16 mouse cellular contexts compared by ENCODE assay signal in the genomic region with DNA sequence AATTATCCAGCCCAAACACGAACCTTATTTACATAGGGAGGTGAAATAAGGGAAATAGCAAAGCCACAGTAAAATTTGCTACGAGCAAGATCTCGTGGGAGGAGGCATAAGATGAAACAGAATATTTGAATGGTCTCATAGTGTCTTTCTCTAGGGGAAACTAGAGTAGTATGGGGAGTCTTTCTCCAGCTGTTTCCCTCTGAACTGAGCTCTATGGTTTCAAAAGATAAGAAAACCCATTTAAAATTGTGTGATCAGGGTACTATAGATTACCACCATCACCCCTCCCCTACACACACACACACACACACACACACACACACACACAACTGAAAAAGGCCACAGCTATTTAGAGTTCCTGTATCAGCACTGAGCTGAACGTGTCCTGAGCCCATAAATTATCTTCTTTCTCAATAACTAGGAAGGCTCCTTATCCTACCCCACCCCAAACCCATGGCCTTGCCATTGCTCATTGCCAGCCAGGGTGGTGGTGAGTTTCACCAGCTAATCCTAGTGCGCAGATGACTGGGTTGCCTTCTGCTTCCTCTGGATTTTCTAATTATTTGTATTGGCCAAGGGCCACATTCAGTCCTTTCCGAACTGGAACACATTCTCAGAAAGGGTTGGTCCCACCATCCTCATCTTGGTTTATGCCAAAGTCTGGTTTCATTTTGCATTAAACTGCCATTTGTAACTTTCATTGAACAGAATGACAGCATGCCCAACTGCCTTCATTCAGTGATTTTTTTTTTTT. TPM values are rescaled to one million over a fixed set of nuclear protein-coding genes. Genes with fewer than 3 reads are reported as not detected.
DNase-seq lines count a peak whose midpoint lies in the region; ATAC-seq and TF ChIP-seq lines count a peak whose summit lies in the region.
"Had no signal": no experiment of that assay in that cellular context is flagged by ENCODE, and none has a peak within 500 bp of the region (broad histone marks: within the 10 kb centered on the region; RNA-seq: fewer than 3 reads in every experiment).

No protein-coding gene starts in this region.

- 59% methylated on average over 6 of the region's 6 CpGs for WGBS in heart, adult 2 months
- WGBS in liver, embryonic 12.5 days (ENCODE audit: insufficient replicate concordance): 49% methylated on average over 6 of the region's 6 CpGs
- WGBS in stomach, postnatal 0 days: 56% methylated on average over 6 of the region's 6 CpGs
- 87% methylated on average over 6 of the region's 6 CpGs for WGBS in hindbrain, embryonic 10.5 days

- no peak overlapping the region for H3K9ac ChIP-seq in heart, adult 2 months (ENCODE audit: low read depth, low read length)
- no peak overlapping the region for H3K9ac ChIP-seq in liver, embryonic 12.5 days
- H3K9ac ChIP-seq in stomach, postnatal 0 days (ENCODE audit: low read length): no peak overlapping the region
- H3K9ac ChIP-seq: heart, embryonic 12.5 days; intestine, embryonic 15.5 days had no signal

- no peaks in the 10 kb centered on the region for H3K27me3 ChIP-seq in heart, adult 2 months (ENCODE audit: control insufficient read depth, insufficient read depth, low read length)
- H3K27me3 ChIP-seq in liver, embryonic 12.5 days (replicated peaks): peaks cover 15% of the 10 kb centered on the region
- no peaks in the 10 kb centered on the region for H3K27me3 ChIP-seq in stomach, postnatal 0 days (ENCODE audit: control insufficient read depth, insufficient read depth, low read length)
- H3K27me3 ChIP-seq in hindbrain, embryonic 10.5 days (ENCODE audit: insufficient read depth, poor library complexity, severe bottlenecking): peaks cover 54% of the 10 kb centered on the region

- no peak for TF ChIP-seq POLR2A in heart, adult 2 months (IDR thresholded peaks at IDR 0.05; ENCODE audit: insufficient read depth, low read depth, low read length)

- H3K9me3 ChIP-seq in liver, embryonic 12.5 days (replicated peaks): no peaks in the 10 kb centered on the region
- no peaks in the 10 kb centered on the region for H3K9me3 ChIP-seq in stomach, postnatal 0 days (ENCODE audit: control insufficient read depth, low read length)
- H3K9me3 ChIP-seq in hindbrain, embryonic 10.5 days: no peaks in the 10 kb centered on the region
- H3K9me3 ChIP-seq: embryonic facial prominence, embryonic 10.5 days; intestine, embryonic 15.5 days had no signal

- TF ChIP-seq CTCF in heart, adult 2 months (IDR thresholded peaks at IDR 0.05): no peak
- no peak for TF ChIP-seq CTCF in stomach, postnatal 0 days (IDR thresholded peaks at IDR 0.05; ENCODE audit: low read depth)

- H3K79me2 ChIP-seq in heart, adult 2 months (replicated peaks; ENCODE audit: control insufficient read depth, insufficient read depth, low read length): no peaks in the 10 kb centered on the region

- H3K4me1 ChIP-seq in heart, adult 2 months (ENCODE audit: control insufficient read depth, insufficient read depth, low read length): no peaks in the 10 kb centered on the region
- H3K4me1 ChIP-seq in liver, embryonic 12.5 days: no peaks in the 10 kb centered on the region
- H3K4me1 ChIP-seq in stomach, postnatal 0 days (replicated peaks; ENCODE audit: control insufficient read depth, insufficient read depth): no peaks in the 10 kb centered on the region
- H3K4me1 ChIP-seq in hindbrain, embryonic 10.5 days (replicated peaks): no peaks in the 10 kb centered on the region
- H3K4me1 ChIP-seq: embryonic facial prominence, embryonic 10.5 days; heart, embryonic 12.5 days; intestine, embryonic 15.5 days had no signal

- intact Hi-C loops in heart, adult 2 months (cut with DNase I): no loop called here

- H3K27ac ChIP-seq in heart, adult 2 months: no peak overlapping the region
- H3K27ac ChIP-seq in liver, embryonic 12.5 days: no peak overlapping the region
- no peak overlapping the region for H3K27ac ChIP-seq in stomach, postnatal 0 days (replicated peaks)
- no peak overlapping the region for H3K27ac ChIP-seq in hindbrain, embryonic 10.5 days
- H3K27ac ChIP-seq: embryonic facial prominence, embryonic 10.5 days; intestine, embryonic 15.5 days; kidney, postnatal 0 days had no signal

- H3K4me2 ChIP-seq in liver, embryonic 12.5 days: no peak overlapping the region
- no peak overlapping the region for H3K4me2 ChIP-seq in stomach, postnatal 0 days (replicated peaks; ENCODE audit: low read depth)
- H3K4me2 ChIP-seq: heart, embryonic 12.5 days; intestine, embryonic 15.5 days had no signal

- no peak for TF ChIP-seq EP300 in heart, adult 2 months (IDR thresholded peaks at IDR 0.05; ENCODE audit: insufficient read depth, low read depth, low read length)
- TF ChIP-seq EP300 in stomach, postnatal 0 days (optimal IDR thresholded peaks at IDR 0.05): no peak

- no peak overlapping the region for H3K4me3 ChIP-seq in heart, adult 2 months
- no peak overlapping the region for H3K4me3 ChIP-seq in liver, embryonic 12.5 days
- no peak overlapping the region for H3K4me3 ChIP-seq in stomach, postnatal 0 days (ENCODE audit: low read depth, low read length)
- H3K4me3 ChIP-seq in hindbrain, embryonic 10.5 days: no peak overlapping the region
- H3K4me3 ChIP-seq: embryonic facial prominence, embryonic 10.5 days; heart, embryonic 12.5 days; intestine, embryonic 15.5 days had no signal

- DNase-seq in heart, adult 9 months (ENCODE audit: low spot score in 2 of 2): peak; percentile 0 to 28
- DNase-seq in heart, adult 2 months: no peak
- peak; percentile 16 to 53 for DNase-seq in adrenal gland, postnatal 36 days
- peak; percentile 14 for DNase-seq in stomach, postnatal 0 days (ENCODE audit: low spot score)
- no peak for DNase-seq in embryo, embryonic 10.5 days (ENCODE audit: low spot score)
- no peak for DNase-seq in hindbrain, embryonic 10.5 days (ENCODE audit: low spot score)
- no peak for DNase-seq in cerebellum, adult 11 months
- DNase-seq: B cell, adult 2 months; cerebellum, adult 8-10 months; gastrocnemius, postnatal 14 days; midbrain, embryonic 14.5 days had no signal

- ATAC-seq in liver, embryonic 12.5 days: peak; percentile 90
- peak; percentile 86 for ATAC-seq in stomach, postnatal 0 days (ENCODE audit: low FRiP score, low TSS enrichment)
- ATAC-seq: intestine, embryonic 15.5 days had no signal

- no peaks in the 10 kb centered on the region for H3K36me3 ChIP-seq in heart, adult 2 months (ENCODE audit: control insufficient read depth, insufficient read depth, low read length)
- no peaks in the 10 kb centered on the region for H3K36me3 ChIP-seq in liver, embryonic 12.5 days
- no peaks in the 10 kb centered on the region for H3K36me3 ChIP-seq in stomach, postnatal 0 days (ENCODE audit: control insufficient read depth, insufficient read depth, low read length)
- H3K36me3 ChIP-seq in hindbrain, embryonic 10.5 days: no peaks in the 10 kb centered on the region
- H3K36me3 ChIP-seq: embryonic facial prominence, embryonic 10.5 days; heart, embryonic 12.5 days; intestine, embryonic 15.5 days had no signal

RNA-seq across cellular contexts. Expression of a gene that starts 5.6 kb away (rescaled TPM):
- total RNA-seq in heart, adult 2 months (2021): 1 to 10 TPM in 1 of 2 experiments, under 1 TPM in 1; 0.93 to 1.2 TPM
- polyA plus RNA-seq in heart, adult 2 months (2012; rRNA removed): 0.80 and 0.85 TPM in 2 replicates
- total RNA-seq in adrenal gland, postnatal 36 days (2021): 1 to 10 TPM; 4.8 to 7.4 TPM
- polyA plus RNA-seq in liver, embryonic 12.5 days (2016; fragmentation: Nextera tagmentation; extraction: Ambion mirVana): 0.25 and 0.72 TPM in 2 replicates
- polyA plus RNA-seq in stomach, postnatal 0 days (2015; fragmentation: Nextera tagmentation; extraction: Ambion mirVana): 6.8 and 7.1 TPM in 2 replicates
- polyA plus RNA-seq in hindbrain, embryonic 10.5 days (2016; fragmentation: Nextera tagmentation; extraction: Ambion mirVana): 0.21 and 0.77 TPM in 2 replicates

Comparison
In these comparisons a context has a peak if more than half of its experiments do, and no peak if none do; other contexts are left out.
1. DNase-seq: peak in heart, adult 9 months (2 of 2), adrenal gland, postnatal 36 days (2 of 2) and stomach, postnatal 0 days (single experiment); none in heart, adult 2 months (0 of 2), embryo, embryonic 10.5 days (single experiment), hindbrain, embryonic 10.5 days (single experiment) and cerebellum, adult 11 months (single experiment).